Mouse (Mus musculus) CH12.LX (cell line): ENCODE data around the gene 2300009A05Rik. TPM values are rescaled to one million over a fixed set of nuclear protein-coding genes. Genes with fewer than 3 reads are reported as not detected.

Experiments
- DNase-seq: peaks from one replicate; pipeline ENCODE4 v3.0.0-alpha.2; 2013; ENCODE audit errors: extremely low read depth
- H3K27ac ChIP-seq: 2 replicates; pipeline ENCODE4 v1.5.1; 2012; ENCODE audit warnings: low read depth, mild to moderate bottlenecking, control low read depth, moderate library complexity; ENCODE audit not compliant: insufficient read depth
- H3K27me3 ChIP-seq: replicated peaks from 2 replicates; pipeline ENCODE3; 2012; ENCODE audit warnings: inconsistent platforms
- H3K36me3 ChIP-seq, 2 experiments: replicated peaks in 1 of 2; 2 replicates each; pipeline versions ENCODE3 to v1.6.1; 2012; ENCODE audit warnings: inconsistent platforms in 1 of 2, low read length in 1 of 2, mild to moderate bottlenecking in 1 of 2, mixed read lengths in 1 of 2, moderate library complexity in 1 of 2; ENCODE audit not compliant: control insufficient read depth in 1 of 2, insufficient read depth in 1 of 2
- H3K4me1 ChIP-seq, 2 experiments: 2 replicates each; pipeline ENCODE4 v1.6.1; 2012; ENCODE audit warnings: inconsistent platforms in 1 of 2, moderate library complexity in 1 of 2; ENCODE audit not compliant: insufficient read depth in 2 of 2, control insufficient read depth in 1 of 2
- H3K4me2 ChIP-seq: 2 replicates; pipeline ENCODE4 v1.6.1; 2012; ENCODE audit warnings: low read depth, mild to moderate bottlenecking, control low read depth; ENCODE audit not compliant: poor library complexity, insufficient read depth, severe bottlenecking
- H3K4me3 ChIP-seq, 3 experiments: fragments of 150-350 bp in 1 of 3; sonication (generic) in 1 of 3; replicated peaks in 1 of 3; 2 replicates each; pipeline versions ENCODE3 to v1.5.1; 2011 to 2012; ENCODE audit warnings: low read depth in 2 of 3, low read length in 2 of 3, mild to moderate bottlenecking in 2 of 3, moderate library complexity in 2 of 3, control low read depth in 1 of 3, improper control_type of control experiment in 1 of 3, inconsistent platforms in 1 of 3, mixed read lengths in 1 of 3; ENCODE audit not compliant: poor library complexity in 1 of 3
- H3K79me2 ChIP-seq: replicated peaks from 2 replicates; pipeline ENCODE4 v1.6.1; 2012; ENCODE audit warnings: mild to moderate bottlenecking, moderate library complexity; ENCODE audit not compliant: control insufficient read depth, poor library complexity, insufficient read depth, severe bottlenecking; ENCODE audit errors: extremely low read depth
- H3K9ac ChIP-seq: 2 replicates; pipeline ENCODE4 v1.6.1; 2012; ENCODE audit warnings: low read depth, mild to moderate bottlenecking, control low read depth, moderate library complexity; ENCODE audit not compliant: insufficient read depth
- H3K9me3 ChIP-seq: replicated peaks from 2 replicates; pipeline ENCODE3; 2012; ENCODE audit warnings: low read length, inconsistent platforms, mixed read lengths
- CHD2 ChIP-seq: IDR thresholded peaks from 2 replicates; pipeline ENCODE4 v1.6.1; 2011; ENCODE audit warnings: low read length, improper control_type of control experiment
- E2F4 ChIP-seq: IDR thresholded peaks from 2 replicates; pipeline ENCODE4 v1.6.1; 2011; ENCODE audit warnings: low read depth, low read length, improper control_type of control experiment; ENCODE audit not compliant: insufficient replicate concordance
- ELF1 ChIP-seq: IDR thresholded peaks from 2 replicates; pipeline ENCODE4 v1.6.1; 2014; ENCODE audit warnings: low read depth, mild to moderate bottlenecking, inconsistent platforms, low read length, improper control_type of control experiment
- EP300 ChIP-seq: IDR thresholded peaks from 2 replicates; pipeline ENCODE4 v1.6.1; 2011; ENCODE audit warnings: low read length, improper control_type of control experiment
- ETS1 ChIP-seq: conservative IDR thresholded peaks from 2 replicates; pipeline ENCODE4 v1.6.1; 2012; ENCODE audit warnings: low read depth, mild to moderate bottlenecking, inconsistent platforms, low read length, improper control_type of control experiment, moderate library complexity
- GABPA ChIP-seq: IDR thresholded peaks from 2 replicates; pipeline ENCODE4 v1.6.1; 2012; ENCODE audit warnings: low read depth, low read length, improper control_type of control experiment, inconsistent platforms; ENCODE audit not compliant: insufficient replicate concordance
- HCFC1 ChIP-seq: IDR thresholded peaks from 2 replicates; pipeline ENCODE4 v1.6.1; 2012; ENCODE audit warnings: low read depth, mild to moderate bottlenecking, inconsistent platforms, low read length, improper control_type of control experiment
- IRF4 ChIP-seq: IDR thresholded peaks from 2 replicates; pipeline ENCODE4 v1.6.1; 2014; ENCODE audit warnings: low read depth, mild to moderate bottlenecking, inconsistent platforms, low read length, improper control_type of control experiment
- JUN ChIP-seq: IDR thresholded peaks from 2 replicates; pipeline ENCODE4 v1.6.1; 2011; ENCODE audit warnings: low read depth, mild to moderate bottlenecking, low read length, improper control_type of control experiment, moderate library complexity; ENCODE audit not compliant: insufficient read depth
- JUND ChIP-seq: conservative IDR thresholded peaks from 2 replicates; pipeline ENCODE4 v1.6.1; 2011; ENCODE audit warnings: low read depth, low read length, improper control_type of control experiment
- KAT2A ChIP-seq: IDR thresholded peaks from 2 replicates; pipeline ENCODE4 v1.6.1; 2012; ENCODE audit warnings: low read length, improper control_type of control experiment, inconsistent platforms; ENCODE audit not compliant: insufficient replicate concordance
- MAX ChIP-seq: IDR thresholded peaks from 2 replicates; pipeline ENCODE4 v1.6.1; 2011; ENCODE audit warnings: low read length, improper control_type of control experiment
- MAZ ChIP-seq: IDR thresholded peaks from 2 replicates; pipeline ENCODE4 v1.6.1; 2012; ENCODE audit warnings: low read depth, mild to moderate bottlenecking, inconsistent platforms, low read length, improper control_type of control experiment, moderate library complexity
- MYC ChIP-seq: IDR thresholded peaks from 2 replicates; pipeline ENCODE4 v1.6.1; 2011; ENCODE audit warnings: low read depth, mild to moderate bottlenecking, improper control_type of control experiment, low read length
- PAX5 ChIP-seq: IDR thresholded peaks from 2 replicates; pipeline ENCODE4 v1.6.1; 2012; ENCODE audit warnings: low read length, inconsistent platforms, mixed read lengths
- POLR2A ChIP-seq: IDR thresholded peaks from 2 replicates; pipeline ENCODE4 v1.6.1; 2011; ENCODE audit warnings: low read depth, mild to moderate bottlenecking, improper control_type of control experiment, low read length
- SIN3A ChIP-seq: IDR thresholded peaks from 2 replicates; pipeline ENCODE4 v1.6.1; 2012; ENCODE audit warnings: low read length, improper control_type of control experiment, inconsistent platforms
- TBP ChIP-seq: conservative IDR thresholded peaks from 2 replicates; pipeline ENCODE4 v1.6.1; 2011; ENCODE audit warnings: low read depth, low read length, improper control_type of control experiment
- TCF12 ChIP-seq: IDR thresholded peaks from 2 replicates; pipeline ENCODE4 v1.6.1; 2014; ENCODE audit warnings: low read depth, mild to moderate bottlenecking, inconsistent platforms, low read length, improper control_type of control experiment
- USF1 ChIP-seq: IDR thresholded peaks from 2 replicates; pipeline ENCODE4 v1.6.1; 2014; ENCODE audit warnings: low read depth, mild to moderate bottlenecking, inconsistent platforms, low read length, improper control_type of control experiment
- USF2 ChIP-seq: conservative IDR thresholded peaks from 2 replicates; pipeline ENCODE4 v1.6.1; 2011; ENCODE audit warnings: low read depth, low read length, improper control_type of control experiment
- ZKSCAN1 ChIP-seq: IDR thresholded peaks from 2 replicates; pipeline ENCODE4 v1.6.1; 2012; ENCODE audit warnings: low read depth, inconsistent platforms, low read length, improper control_type of control experiment, borderline replicate concordance
- dilution Hi-C: fragments of 300-500 bp; cut with MboI; formaldehyde crosslinking; loops from 2 replicates; pipeline ENCODE4 v1.14.3; 2020; ENCODE audit warnings: low sequenced_read_pairs; ENCODE audit not compliant: extremely low pct_unique_long_range_greater_than_20kb, extremely low pct_ligation_motif_present
- in situ Hi-C: fragments of 300-500 bp; cut with MboI; formaldehyde crosslinking; loops from 3 replicates; pipeline ENCODE4 v1.14.3; 2019; ENCODE audit warnings: low sequenced_read_pairs, low pct_ligation_motif_present, low pct_unique_long_range_greater_than_20kb, mixed read lengths
- polyA plus RNA-seq: library from polyadenylated mRNA; unstranded; fragments of >175 nt; gene quantifications from 2 replicates; pipeline ENCODE4 v1.2.1, GENCODE M21; 2012; ENCODE audit warnings: low read depth; ENCODE audit not compliant: insufficient read length
- total RNA-seq, 2 experiments: library from RNA; depleted of rRNA; stranded (reverse); fragments of 300-350 nt in 1 of 2; fragments of >200 nt in 1 of 2; gene quantifications; 2 replicates each; pipeline ENCODE4 v1.2.3; 2012 to 2014

Gene 2300009A05Rik
- total and polyA plus RNA-seq, 3 experiments, result 13.0 to 20.4 (median 13.8) TPM

GRCm38 (mm10) chr9:63360410-63360809, 38.6 kb downstream of the 2300009A05Rik start:
- no peak overlapping the region for H3K4me2 ChIP-seq
- peaks cover 18 to 69% of the 10 kb centered on the region in 2 experiments for H3K36me3 ChIP-seq
- in situ Hi-C loops, result no loop called here
- no peak overlapping the region for H3K9ac ChIP-seq
- TF ChIP-seq USF2 (no peak), CHD2 (no peak), ETS1 (no peak), JUN (no peak), TCF12 (no peak), E2F4 (no peak), USF1 (no peak), PAX5 (no peak), MYC (no peak), TBP (no peak), SIN3A (no peak), MAX (no peak), POLR2A (no peak), KAT2A (no peak), MAZ (no peak), EP300 (no peak), ZKSCAN1 (no peak), ELF1 (no peak), HCFC1 (no peak), GABPA (no peak)
- dilution Hi-C loops, result no loop called here
- no peaks in the 10 kb centered on the region for H3K27me3 ChIP-seq
- DNase-seq, result no peak
- peaks cover 0 to 9% of the 10 kb centered on the region in 2 experiments; a peak in 2 of 4 replicates for H3K4me1 ChIP-seq
- H3K79me2 ChIP-seq, result no peaks in the 10 kb centered on the region
- H3K27ac ChIP-seq, result no peak overlapping the region
- H3K4me3 ChIP-seq, result no peak overlapping the region
- H3K9me3 ChIP-seq, result peaks cover 2% of the 10 kb centered on the region

DNA sequence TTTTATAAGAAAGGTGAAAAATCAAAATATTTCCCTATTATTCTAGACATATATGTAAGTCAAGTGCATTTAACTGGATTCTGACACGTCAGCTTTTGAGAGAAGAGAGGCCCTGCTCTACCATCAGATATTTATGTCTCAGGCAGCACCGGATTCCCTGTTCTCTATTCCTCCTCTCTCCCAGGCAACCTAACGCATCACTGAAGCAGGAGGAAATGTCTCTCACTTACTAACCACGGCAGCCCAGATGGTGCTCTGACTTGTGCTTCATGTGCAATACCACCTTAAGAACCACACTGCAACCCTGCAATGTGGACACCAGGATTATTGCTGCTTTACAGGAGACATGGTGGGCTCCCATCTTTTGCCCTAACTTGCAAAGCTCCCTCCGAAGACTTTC, 40.0 kb downstream of the 2300009A05Rik start:
- no peak overlapping the region for H3K9ac ChIP-seq
- no peaks in the 10 kb centered on the region for H3K79me2 ChIP-seq
- in situ Hi-C loops, result no loop called here
- H3K27me3 ChIP-seq, result no peaks in the 10 kb centered on the region
- peaks cover 0 to 13% of the 10 kb centered on the region in 2 experiments; a peak in 2 of 4 replicates for H3K4me1 ChIP-seq
- dilution Hi-C loops, result no loop called here
- H3K9me3 ChIP-seq, result no peaks in the 10 kb centered on the region
- H3K4me2 ChIP-seq, result no peak overlapping the region
- no peak for TF ChIP-seq ELF1
- TF ChIP-seq EP300, result no peak
- no peak for TF ChIP-seq JUND
- no peak for TF ChIP-seq IRF4
- no peak for TF ChIP-seq TCF12
- TF ChIP-seq, all 38 proteins: peak for 0
- no peak overlapping the region for H3K27ac ChIP-seq
- H3K4me3 ChIP-seq, result no peak overlapping the region
- H3K36me3 ChIP-seq, result peaks cover 20 to 70% of the 10 kb centered on the region in 2 experiments
- no peak for DNase-seq
